Comparison of ENCODE assay signal across 25 mouse cellular contexts in genomic region chr3:80652213-80652612, GRCm38 (mm10).
DNase-seq lines count a peak whose midpoint lies in the region; ATAC-seq and TF ChIP-seq lines count a peak whose summit lies in the region.
"Had no signal": no experiment of that assay in that cellular context is flagged by ENCODE, and none has a peak within 500 bp of the region (broad histone marks: within the 10 kb centered on the region; RNA-seq: fewer than 3 reads in every experiment).

No protein-coding gene starts in this region.

- peak; percentile 46; the same call in 1 of the 2 replicates for ATAC-seq in forebrain, embryonic 11.5 days (replicated peaks; ENCODE audit: low FRiP score)
- ATAC-seq in forebrain, embryonic 15.5 days (replicated peaks) = no peak
- ATAC-seq: CD4-positive, CD25-positive, alpha-beta regulatory T cell, adult 4 months; forebrain, embryonic 14.5 days; forebrain, postnatal 0 days had no signal

- H3K4me2 ChIP-seq in forebrain, embryonic 11.5 days (ENCODE audit: low read depth, low read length, severe bottlenecking) = no peak overlapping the region
- no peak overlapping the region for H3K4me2 ChIP-seq in forebrain, embryonic 15.5 days (replicated peaks)
- H3K4me2 ChIP-seq: embryonic facial prominence, embryonic 12.5 days; forebrain, embryonic 12.5 days had no signal

- H3K4me1 ChIP-seq in forebrain, embryonic 11.5 days (replicated peaks; ENCODE audit: control insufficient read depth, insufficient read depth, low read length) = no peaks in the 10 kb centered on the region
- no peaks in the 10 kb centered on the region for H3K4me1 ChIP-seq in forebrain, embryonic 15.5 days
- H3K4me1 ChIP-seq: embryonic facial prominence, embryonic 10.5 days; embryonic facial prominence, embryonic 12.5 days; forebrain, embryonic 12.5 days had no signal

- TF ChIP-seq CTCF in layer of hippocampus, adult 2 months (conservative IDR thresholded peaks at IDR 0.05) = no peak
- no peak for TF ChIP-seq CTCF in brain, embryonic 14.5 days (IDR thresholded peaks at IDR 0.05; ENCODE audit: borderline replicate concordance, extremely low read depth, insufficient read depth, insufficient read length)

- H3K4me3 ChIP-seq in forebrain, embryonic 11.5 days (ENCODE audit: low read depth, low read length) = no peak overlapping the region
- no peak overlapping the region for H3K4me3 ChIP-seq in forebrain, embryonic 15.5 days
- no peak overlapping the region for H3K4me3 ChIP-seq in layer of hippocampus, adult 2 months
- H3K4me3 ChIP-seq: embryonic facial prominence, embryonic 10.5 days; embryonic facial prominence, embryonic 12.5 days; forebrain, embryonic 12.5 days had no signal

- no peak overlapping the region for H3K27ac ChIP-seq in forebrain, embryonic 11.5 days (ENCODE audit: low read depth, low read length)
- H3K27ac ChIP-seq in forebrain, embryonic 15.5 days (replicated peaks) = no peak overlapping the region
- H3K27ac ChIP-seq in layer of hippocampus, adult 2 months = peak overlapping the region; percentile 61
- H3K27ac ChIP-seq: embryonic facial prominence, embryonic 10.5 days; embryonic facial prominence, embryonic 12.5 days; forebrain, embryonic 12.5 days had no signal

- 43% methylated on average over 5 of the region's 5 CpGs for WGBS in forebrain, embryonic 11.5 days
- WGBS in forebrain, embryonic 15.5 days = 26% methylated on average over 5 of the region's 5 CpGs

- H3K9me3 ChIP-seq in forebrain, embryonic 11.5 days (ENCODE audit: control insufficient read depth, low read length) = no peaks in the 10 kb centered on the region
- H3K9me3 ChIP-seq in forebrain, embryonic 15.5 days = no peaks in the 10 kb centered on the region
- H3K9me3 ChIP-seq: embryonic facial prominence, embryonic 10.5 days; embryonic facial prominence, embryonic 12.5 days; forebrain, embryonic 12.5 days; G1E had no signal

- no peak for TF ChIP-seq POLR2A in brain, embryonic 14.5 days (IDR thresholded peaks at IDR 0.05; ENCODE audit: borderline replicate concordance, extremely low read depth, insufficient read depth, insufficient read length, poor library complexity, severe bottlenecking)

- DNase-seq in forebrain, embryonic 11.5 days (ENCODE audit: low spot score) = no peak
- no peak for DNase-seq in layer of hippocampus, adult 2 months (ENCODE audit: low spot score in 2 of 2)
- no peak for DNase-seq in layer of hippocampus, postnatal 10 days (ENCODE audit: low spot score in 2 of 2)
- DNase-seq in right cerebral cortex, adult 18-20 months = peak; percentile 35
- DNase-seq in right cerebral cortex, postnatal 25 days = no peak
- DNase-seq in brain, embryonic 14.5 days (ENCODE audit: low read depth) = peak; percentile 27
- DNase-seq in adrenal gland, postnatal 14 days = no peak
- DNase-seq: adrenal gland, adult 2 months; adrenal gland, postnatal 10 days; adrenal gland, postnatal 36 days; B cell, adult 2 months; cerebellum, adult 11-12 months; cerebellum, adult 2 months; cerebellum, adult 9-10 months; cerebellum, postnatal 10 days; cerebellum, postnatal 25 days; forebrain, postnatal 0 days had no signal

- H3K36me3 ChIP-seq in forebrain, embryonic 11.5 days (ENCODE audit: control insufficient read depth, insufficient read depth, low read length) = no peaks in the 10 kb centered on the region
- no peaks in the 10 kb centered on the region for H3K36me3 ChIP-seq in forebrain, embryonic 15.5 days
- H3K36me3 ChIP-seq: embryonic facial prominence, embryonic 10.5 days; embryonic facial prominence, embryonic 12.5 days; forebrain, embryonic 12.5 days; G1E had no signal

- H3K27me3 ChIP-seq in forebrain, embryonic 11.5 days (ENCODE audit: control insufficient read depth, insufficient read depth, low read length) = no peaks in the 10 kb centered on the region
- H3K27me3 ChIP-seq in forebrain, embryonic 15.5 days = no peaks in the 10 kb centered on the region
- H3K27me3 ChIP-seq: CH12.LX; embryonic facial prominence, embryonic 12.5 days; forebrain, embryonic 12.5 days had no signal

- H3K9ac ChIP-seq in forebrain, embryonic 11.5 days (ENCODE audit: low read length) = no peak overlapping the region
- no peak overlapping the region for H3K9ac ChIP-seq in forebrain, embryonic 15.5 days (replicated peaks)
- H3K9ac ChIP-seq: embryonic facial prominence, embryonic 12.5 days; forebrain, embryonic 12.5 days; forebrain, postnatal 0 days had no signal

Comparison
In these comparisons a context has a peak if more than half of its experiments do, and no peak if none do; other contexts are left out.
1. DNase-seq: peak in right cerebral cortex, adult 18-20 months (single experiment) and brain, embryonic 14.5 days (single experiment); none in forebrain, embryonic 11.5 days (single experiment), layer of hippocampus, adult 2 months (0 of 2), layer of hippocampus, postnatal 10 days (0 of 2), right cerebral cortex, postnatal 25 days (single experiment) and adrenal gland, postnatal 14 days (single experiment).